In the genomic region with DNA sequence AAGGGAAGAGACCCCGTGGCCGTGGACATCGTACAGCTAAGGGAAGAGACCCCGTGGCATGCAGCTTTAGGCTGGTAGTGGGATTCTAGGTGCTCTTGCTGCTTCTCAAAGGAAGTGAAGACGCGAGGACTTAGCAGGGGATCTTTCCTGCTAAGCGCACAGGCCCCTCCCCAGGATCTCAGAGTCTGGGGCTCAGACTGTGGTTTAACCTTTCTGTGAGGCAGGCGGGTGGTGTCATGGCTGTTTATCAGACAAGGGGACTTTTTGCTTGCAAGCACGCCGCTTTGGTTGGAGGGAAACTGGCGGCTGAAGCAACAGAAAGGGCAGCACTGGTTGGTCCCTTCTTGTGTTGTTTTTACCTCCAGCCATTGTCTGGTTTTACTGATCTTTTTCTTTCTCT, we compare ENCODE assay signal across 9 mouse cellular contexts. TPM values are rescaled to one million over a fixed set of nuclear protein-coding genes. Genes with fewer than 3 reads are reported as not detected.
DNase-seq lines count a peak whose midpoint lies in the region; ATAC-seq lines count a peak whose summit lies in the region.
"Had no signal": no experiment of that assay in that cellular context is flagged by ENCODE, and none has a peak within 500 bp of the region (broad histone marks: within the 10 kb centered on the region; RNA-seq: fewer than 3 reads in every experiment).

No protein-coding gene starts in this region.

- H3K27ac ChIP-seq in heart, embryonic 12.5 days (ENCODE audit: poor library complexity, severe bottlenecking): no peak overlapping the region
- no peak overlapping the region for H3K27ac ChIP-seq in hindbrain, embryonic 16.5 days (ENCODE audit: low read depth, low read length)
- H3K27ac ChIP-seq in neural tube, embryonic 11.5 days (ENCODE audit: low read depth, low read length): no peak overlapping the region

- intact Hi-C loops in left cerebral cortex, postnatal 10 days (cut with DNase I): no loop called here

- 13% methylated on average over 11 of the region's 11 CpGs for WGBS in heart, embryonic 12.5 days
- 5% methylated on average over 11 of the region's 11 CpGs for WGBS in hindbrain, embryonic 16.5 days
- 8% methylated on average over 11 of the region's 11 CpGs for WGBS in neural tube, embryonic 11.5 days

- peak overlapping the region; percentile 14; the same call in 1 of the 2 replicates for H3K4me3 ChIP-seq in heart, embryonic 12.5 days
- H3K4me3 ChIP-seq in hindbrain, embryonic 16.5 days (ENCODE audit: low read length): no peak overlapping the region
- H3K4me3 ChIP-seq in neural tube, embryonic 11.5 days (ENCODE audit: low read depth, low read length): peak overlapping the region; percentile 6; the same call in 1 of the 2 replicates

- H3K27me3 ChIP-seq in heart, embryonic 12.5 days (replicated peaks): peaks cover 8% of the 10 kb centered on the region; the same call in 1 of the 2 replicates
- no peaks in the 10 kb centered on the region for H3K27me3 ChIP-seq in hindbrain, embryonic 16.5 days (replicated peaks; ENCODE audit: control insufficient read depth, insufficient read depth, low read length)
- H3K27me3 ChIP-seq in neural tube, embryonic 11.5 days (ENCODE audit: control insufficient read depth, insufficient read depth, low read length): no peaks in the 10 kb centered on the region

- no peak for ATAC-seq in heart, embryonic 12.5 days (ENCODE audit: insufficient number of reproducible peaks, low FRiP score)
- no peak for ATAC-seq in hindbrain, embryonic 16.5 days
- ATAC-seq in neural tube, embryonic 11.5 days (ENCODE audit: insufficient read depth, low FRiP score, low TSS enrichment): no peak

- peak overlapping the region; percentile 24 for H3K9ac ChIP-seq in heart, embryonic 12.5 days
- no peak overlapping the region for H3K9ac ChIP-seq in hindbrain, embryonic 16.5 days (ENCODE audit: low read depth, low read length)
- peak overlapping the region; percentile 37 for H3K9ac ChIP-seq in neural tube, embryonic 11.5 days (ENCODE audit: low read length)

- H3K4me2 ChIP-seq in heart, embryonic 12.5 days: peak overlapping the region; percentile 57
- peak overlapping the region; percentile 22; the same call in 1 of the 2 replicates for H3K4me2 ChIP-seq in hindbrain, embryonic 16.5 days (ENCODE audit: low read length)
- H3K4me2 ChIP-seq in neural tube, embryonic 11.5 days (ENCODE audit: low read depth): peak overlapping the region; percentile 27

- DNase-seq in heart, adult 8-10 months (ENCODE audit: low spot score): no peak
- DNase-seq in R1 (ENCODE audit: low read depth, low spot score): peak; percentile 72
- DNase-seq in neural tube, embryonic 11.5 days (ENCODE audit: low spot score): peak; percentile 50
- DNase-seq in left cerebral cortex, postnatal 10 days (ENCODE audit: extremely low spot score in 1 of 2, low spot score in 2 of 2): no peak
- no peak for DNase-seq in cerebellum, postnatal 10 days
- no peak for DNase-seq in urinary bladder, postnatal 4 days (ENCODE audit: low spot score in 2 of 2)
- DNase-seq: cerebellum, postnatal 36 days had no signal

- no peaks in the 10 kb centered on the region for H3K9me3 ChIP-seq in heart, embryonic 12.5 days (replicated peaks)
- no peaks in the 10 kb centered on the region for H3K9me3 ChIP-seq in hindbrain, embryonic 16.5 days (ENCODE audit: control insufficient read depth, low read length)
- H3K9me3 ChIP-seq in neural tube, embryonic 11.5 days (ENCODE audit: control insufficient read depth, low read length): no peaks in the 10 kb centered on the region

- H3K36me3 ChIP-seq in heart, embryonic 12.5 days: peaks cover 11% of the 10 kb centered on the region; the same call in 1 of the 2 replicates
- peaks cover 47% of the 10 kb centered on the region for H3K36me3 ChIP-seq in hindbrain, embryonic 16.5 days (ENCODE audit: control insufficient read depth, insufficient read depth, low read length)
- peaks cover 3% of the 10 kb centered on the region; the same call in 1 of the 2 replicates for H3K36me3 ChIP-seq in neural tube, embryonic 11.5 days (ENCODE audit: control insufficient read depth, insufficient read depth, low read length)

- H3K4me1 ChIP-seq in heart, embryonic 12.5 days (replicated peaks): peaks cover 19% of the 10 kb centered on the region
- no peaks in the 10 kb centered on the region for H3K4me1 ChIP-seq in hindbrain, embryonic 16.5 days (ENCODE audit: control insufficient read depth, insufficient read depth, low read depth, low read length)
- peaks cover 7% of the 10 kb centered on the region; the same call in 1 of the 2 replicates for H3K4me1 ChIP-seq in neural tube, embryonic 11.5 days (ENCODE audit: control insufficient read depth, insufficient read depth, low read length)

RNA-seq across cellular contexts. Expression of a gene that starts 8.8 kb away (rescaled TPM):
- polyA plus RNA-seq in heart, embryonic 12.5 days (2016; fragmentation: Nextera tagmentation; extraction: Ambion mirVana): 2.0 and 3.0 TPM in 2 replicates
- 1 to 10 TPM in 1 of 4 experiments, under 1 TPM in 3; 0.49 to 2.3 (median 0.55) TPM for total RNA-seq in heart, adult 8-10 months (2022)
- 15.3 and 18.9 TPM in 2 replicates for polyA plus RNA-seq in hindbrain, embryonic 16.5 days (2015; fragmentation: Nextera tagmentation; extraction: Ambion mirVana)
- polyA plus RNA-seq in neural tube, embryonic 11.5 days (2014; fragmentation: Nextera tagmentation; extraction: Ambion mirVana): 4.2 and 5.1 TPM in 2 replicates
- total RNA-seq in left cerebral cortex, postnatal 10 days (2021): 10 to 100 TPM; 18.5 to 19.8 TPM

RNA-seq across cellular contexts. Expression of a gene that starts 10.5 kb away (rescaled TPM):
- 420 and 432 TPM in 2 replicates for polyA plus RNA-seq in heart, embryonic 12.5 days (2016; fragmentation: Nextera tagmentation; extraction: Ambion mirVana)
- total RNA-seq in heart, adult 8-10 months (2022): 100 to 1,000 TPM; 142 to 284 (median 234) TPM
- polyA plus RNA-seq in hindbrain, embryonic 16.5 days (2015; fragmentation: Nextera tagmentation; extraction: Ambion mirVana): 296 and 313 TPM in 2 replicates
- polyA plus RNA-seq in neural tube, embryonic 11.5 days (2014; fragmentation: Nextera tagmentation; extraction: Ambion mirVana): 626 and 686 TPM in 2 replicates
- 100 to 1,000 TPM; 382 to 405 TPM for total RNA-seq in left cerebral cortex, postnatal 10 days (2021)

RNA-seq across cellular contexts. Expression of a gene that starts 36.9 kb away (rescaled TPM):
- 10.7 and 12.8 TPM in 2 replicates for polyA plus RNA-seq in heart, embryonic 12.5 days (2016; fragmentation: Nextera tagmentation; extraction: Ambion mirVana)
- 10 to 100 TPM; 23.1 to 28.7 (median 25.9) TPM for total RNA-seq in heart, adult 8-10 months (2022)
- 14.9 and 16.1 TPM in 2 replicates for polyA plus RNA-seq in hindbrain, embryonic 16.5 days (2015; fragmentation: Nextera tagmentation; extraction: Ambion mirVana)
- polyA plus RNA-seq in neural tube, embryonic 11.5 days (2014; fragmentation: Nextera tagmentation; extraction: Ambion mirVana): 15.6 and 17.2 TPM in 2 replicates
- total RNA-seq in left cerebral cortex, postnatal 10 days (2021): 10 to 100 TPM; 11.1 to 11.8 TPM

RNA-seq across cellular contexts. Expression of a gene that starts 47.6 kb away (rescaled TPM):
- 7.5 and 7.6 TPM in 2 replicates for polyA plus RNA-seq in heart, embryonic 12.5 days (2016; fragmentation: Nextera tagmentation; extraction: Ambion mirVana)
- total RNA-seq in heart, adult 8-10 months (2022): 1 to 10 TPM; 6.9 to 8.5 (median 7.9) TPM
- polyA plus RNA-seq in hindbrain, embryonic 16.5 days (2015; fragmentation: Nextera tagmentation; extraction: Ambion mirVana): 1.3 and 1.6 TPM in 2 replicates
- polyA plus RNA-seq in neural tube, embryonic 11.5 days (2014; fragmentation: Nextera tagmentation; extraction: Ambion mirVana): 14.4 and 17.3 TPM in 2 replicates
- total RNA-seq in left cerebral cortex, postnatal 10 days (2021): 1 to 10 TPM; 1.1 to 2.2 TPM

RNA-seq across cellular contexts. Expression of a gene that starts 59.1 kb away (rescaled TPM):
- polyA plus RNA-seq in heart, embryonic 12.5 days (2016; fragmentation: Nextera tagmentation; extraction: Ambion mirVana): 71.3 and 72.9 TPM in 2 replicates
- 10 to 100 TPM; 84.0 to 87.9 (median 85.0) TPM for total RNA-seq in heart, adult 8-10 months (2022)
- polyA plus RNA-seq in hindbrain, embryonic 16.5 days (2015; fragmentation: Nextera tagmentation; extraction: Ambion mirVana): 118 and 130 TPM in 2 replicates
- 82.2 and 82.9 TPM in 2 replicates for polyA plus RNA-seq in neural tube, embryonic 11.5 days (2014; fragmentation: Nextera tagmentation; extraction: Ambion mirVana)
- total RNA-seq in left cerebral cortex, postnatal 10 days (2021): 100 to 1,000 TPM; 120 to 121 TPM

Comparison
In these comparisons a context has a peak if more than half of its experiments do, and no peak if none do; other contexts are left out.
1. DNase-seq: peak in R1 (single experiment) and neural tube, embryonic 11.5 days (single experiment); none in heart, adult 8-10 months (single experiment), left cerebral cortex, postnatal 10 days (0 of 2), cerebellum, postnatal 10 days (0 of 2) and urinary bladder, postnatal 4 days (0 of 2).
2. Peak in every context shown above with its lines, with median percentiles within 50 percentile points of each other: H3K4me2 ChIP-seq.